Mouse (Mus musculus) megakaryocyte-erythroid progenitor cell, adult 5-6 weeks (primary cell): ENCODE data around the gene Acsl4. TPM values are rescaled to one million over a fixed set of nuclear protein-coding genes. Genes with fewer than 3 reads are reported as not detected.

Source experiments
- ATAC-seq: replicated peaks from 2 replicates; pipeline ENCODE4 v1.8.0; 2016; ENCODE audit warnings: mild to moderate bottlenecking, inconsistent platforms; ENCODE audit not compliant: severe bottlenecking, poor library complexity, low FRiP score, low TSS enrichment
- total RNA-seq, 2 experiments: library from RNA; stranded (forward) in 1 of 2; stranded (reverse) in 1 of 2; fragments of 200-1000, 215-1000 nt in 1 of 2; fragments of >200 nt in 1 of 2; fragmentation: Nextera tagmentation in 1 of 2; gene quantifications; 2 replicates each; pipeline ENCODE4 v1.2.3; 2014 to 2017

Acsl4 gene
- total RNA-seq (2014; fragmentation: Nextera tagmentation) (30.9 and 32.4 TPM in 2 replicates), total RNA-seq (2017) (34.2 and 43.7 TPM in 2 replicates)

DNA sequence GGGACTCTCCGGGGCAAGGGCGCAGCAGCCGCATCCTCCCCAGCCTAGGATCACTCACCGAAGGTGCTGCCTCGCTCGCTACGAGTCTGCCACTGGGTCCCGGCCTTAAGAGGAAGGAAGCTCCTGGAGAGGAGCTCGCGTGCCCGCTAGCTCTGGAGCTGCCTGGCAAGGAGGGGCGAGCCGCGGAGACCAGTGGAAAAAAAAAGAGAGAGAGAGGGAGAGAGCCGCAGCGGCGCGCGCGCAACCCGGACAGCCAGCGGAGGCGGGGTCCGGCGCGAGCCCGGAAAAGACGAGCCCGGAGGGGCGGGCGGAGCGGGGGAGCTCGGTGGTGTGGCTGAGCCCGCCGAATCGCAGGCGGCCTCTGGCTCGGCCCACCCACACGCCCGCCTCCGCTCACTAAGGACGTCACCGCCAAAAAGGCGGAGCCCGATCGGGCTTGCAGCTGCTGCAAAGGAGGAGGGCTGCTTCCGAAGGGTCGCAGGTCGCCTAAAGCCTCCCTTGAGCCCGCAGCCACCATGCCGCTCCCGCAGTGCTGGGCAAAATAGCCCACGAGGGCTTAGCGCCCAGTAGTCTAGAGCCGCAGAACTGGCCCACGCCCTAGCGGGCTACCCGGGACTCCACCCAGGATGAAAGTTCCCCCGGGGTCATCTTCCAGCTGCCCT, at the start of gene Acsl4:
Acsl4 (minus strand) TSS at position 289 of the 662 bp plus-strand sequence.
- peak; percentile 96 for ATAC-seq

DNA sequence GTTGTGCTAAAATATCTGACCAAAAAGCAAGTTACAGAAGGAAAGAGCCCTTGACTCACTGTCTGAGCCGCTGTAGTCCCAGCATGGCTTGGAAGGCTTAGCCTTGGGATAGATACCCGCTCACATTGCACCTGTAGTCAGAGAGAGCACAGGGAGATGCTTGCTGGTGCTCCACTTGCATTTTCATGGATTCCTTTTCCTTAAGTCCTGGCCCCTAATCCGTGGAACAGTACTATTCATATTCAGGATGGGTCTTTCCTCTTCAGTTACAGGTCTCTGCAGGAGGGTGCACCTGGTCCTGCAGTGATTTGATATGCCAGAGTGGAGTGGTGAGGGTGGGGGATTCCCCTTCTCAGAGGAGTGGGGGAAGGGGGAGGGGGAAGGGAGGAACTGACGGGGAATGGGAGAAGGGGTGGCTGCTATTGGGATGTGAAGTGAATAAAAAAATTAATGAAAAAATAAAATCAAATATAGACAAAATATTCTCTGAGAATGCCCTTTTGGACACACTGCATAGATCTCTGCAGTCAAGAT, 47.7 kb upstream of the Acsl4 start:
- no peak for ATAC-seq

DNA sequence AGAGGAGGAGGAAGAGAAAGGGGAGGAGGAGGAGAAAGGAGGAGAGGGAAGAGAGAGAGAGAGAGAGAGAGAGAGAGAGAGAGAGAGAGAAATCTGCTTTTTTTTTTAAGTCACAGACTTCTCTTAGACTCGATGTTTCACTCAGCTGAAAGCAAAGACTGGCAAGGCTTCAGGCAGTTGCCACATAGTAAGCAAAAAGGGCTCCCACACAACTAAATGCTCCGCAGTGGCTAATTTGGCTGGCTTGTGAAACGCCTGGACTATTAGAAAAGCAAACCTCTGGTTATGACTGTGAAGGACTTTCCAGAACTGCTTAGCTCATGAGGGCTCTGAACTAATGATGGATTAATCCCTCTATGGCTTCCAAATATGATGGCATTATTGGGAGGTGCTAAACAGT, 42.5 kb upstream of the Acsl4 start:
- no peak for ATAC-seq

DNA sequence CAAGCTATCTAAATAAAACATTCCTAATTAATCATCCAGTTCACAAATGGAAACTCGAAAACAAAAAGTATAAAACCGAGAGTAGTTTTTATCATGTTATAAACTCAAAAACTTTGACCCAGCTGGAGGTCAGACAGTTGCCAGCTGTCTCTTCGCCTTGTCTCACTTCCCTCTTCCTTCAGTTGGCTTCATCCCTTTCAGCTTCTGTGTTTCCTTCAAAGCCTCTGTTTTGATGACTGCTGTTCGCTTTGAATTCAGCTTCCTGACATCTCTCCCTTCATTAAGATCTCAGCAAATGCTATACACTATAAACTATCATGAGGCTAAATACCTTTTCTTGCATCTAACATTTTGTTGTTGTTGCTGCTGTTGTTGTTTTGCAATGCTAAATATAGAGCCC, 36.8 kb upstream of the Acsl4 start:
- no peak for ATAC-seq

DNA sequence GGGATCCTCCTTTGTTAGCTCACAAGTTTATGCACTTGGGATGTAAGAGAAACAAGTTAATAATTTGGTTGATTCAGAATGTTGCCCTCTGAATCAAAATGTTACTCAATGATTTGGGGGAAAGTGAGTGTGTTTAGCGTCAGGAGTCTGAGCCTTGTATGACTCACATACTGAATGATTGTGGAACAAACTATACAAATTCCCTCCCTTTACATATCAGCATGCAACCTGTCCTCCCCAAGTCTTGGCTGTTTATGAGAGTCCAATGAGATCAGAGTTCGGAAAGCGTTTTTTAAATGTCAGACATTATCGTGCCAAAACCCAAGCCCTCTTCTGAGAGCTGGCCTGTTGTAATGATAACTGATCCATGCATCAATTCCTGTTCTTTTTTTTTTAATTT, 36.3 kb upstream of the Acsl4 start:
- no peak for ATAC-seq

DNA sequence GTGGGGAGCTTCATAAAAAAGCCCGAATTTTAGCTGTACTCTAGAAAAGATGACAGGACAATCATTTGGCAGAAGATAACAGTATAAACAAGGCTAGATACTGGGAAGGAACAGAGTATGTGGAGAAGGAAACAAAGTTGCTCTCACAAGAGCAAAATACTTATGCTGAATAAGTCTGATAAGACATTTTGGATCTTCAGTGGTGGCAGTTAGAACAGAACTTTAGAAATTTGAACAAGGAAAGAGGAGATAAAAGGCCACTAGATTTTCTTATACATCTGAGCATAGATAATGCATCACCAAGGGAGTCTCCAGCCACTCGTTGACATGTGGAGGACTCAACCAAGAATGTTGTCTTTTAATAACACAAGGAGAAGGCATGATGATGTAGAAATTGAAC, 23.5 kb upstream of the Acsl4 start:
- peak; percentile 88 for ATAC-seq

DNA sequence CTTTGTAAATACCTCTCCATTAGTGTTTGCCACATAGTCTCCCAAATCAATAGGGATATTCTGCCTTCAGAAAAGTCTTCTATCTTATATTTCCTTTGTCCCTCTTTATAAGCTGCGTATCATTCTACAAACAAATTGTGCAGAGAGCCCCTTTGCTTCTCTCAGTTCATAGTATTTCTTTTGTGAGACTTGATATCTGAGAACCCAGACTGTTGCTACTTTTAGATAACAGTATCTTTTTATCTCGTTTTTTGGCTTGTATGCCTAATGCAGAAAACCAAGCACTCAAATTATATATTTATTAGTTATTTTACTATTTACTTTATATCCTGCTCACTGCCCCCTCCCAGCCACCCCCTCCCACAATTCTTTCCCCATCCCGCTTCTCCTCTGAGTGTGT, 19.7 kb upstream of the Acsl4 start:
- ATAC-seq, result peak; percentile 43

DNA sequence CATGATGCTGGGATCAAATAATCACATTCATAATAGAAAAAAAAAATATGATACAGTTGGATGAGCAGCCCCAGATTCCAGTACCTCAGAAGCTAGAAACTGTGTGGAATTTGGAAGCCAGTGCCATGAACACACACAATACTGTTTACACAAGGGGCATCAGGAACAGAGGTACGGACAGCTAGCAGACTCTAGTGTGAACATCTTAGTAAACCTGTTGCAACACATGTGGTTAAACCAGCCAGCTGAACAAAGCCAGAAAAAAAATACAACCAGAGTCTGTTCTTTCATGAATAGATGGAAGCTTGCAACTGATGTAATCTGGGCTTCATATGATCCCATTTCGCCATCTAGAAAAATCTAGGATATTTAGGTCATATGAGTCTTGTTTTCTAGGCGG, 19.0 kb upstream of the Acsl4 start:
- no peak for ATAC-seq

DNA sequence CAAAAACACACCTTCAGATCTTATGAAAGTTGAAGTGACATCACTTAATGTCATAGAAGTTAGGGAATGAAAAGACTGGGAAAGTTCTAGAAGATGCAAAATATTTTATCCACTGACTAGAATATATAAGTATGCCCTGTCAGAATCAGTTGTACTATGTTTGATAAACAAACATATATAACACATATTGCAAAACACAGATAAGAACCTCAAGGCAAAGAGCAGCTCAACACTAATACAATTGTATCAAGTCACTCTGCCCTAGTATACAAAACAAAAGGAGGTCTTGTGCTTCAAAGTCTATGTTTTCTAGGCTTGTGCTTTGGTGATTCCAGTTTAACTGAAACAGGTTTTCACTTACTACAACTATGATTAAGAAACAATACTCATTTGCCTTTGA, 12.8 kb upstream of the Acsl4 start:
- peak; percentile 83 for ATAC-seq

DNA sequence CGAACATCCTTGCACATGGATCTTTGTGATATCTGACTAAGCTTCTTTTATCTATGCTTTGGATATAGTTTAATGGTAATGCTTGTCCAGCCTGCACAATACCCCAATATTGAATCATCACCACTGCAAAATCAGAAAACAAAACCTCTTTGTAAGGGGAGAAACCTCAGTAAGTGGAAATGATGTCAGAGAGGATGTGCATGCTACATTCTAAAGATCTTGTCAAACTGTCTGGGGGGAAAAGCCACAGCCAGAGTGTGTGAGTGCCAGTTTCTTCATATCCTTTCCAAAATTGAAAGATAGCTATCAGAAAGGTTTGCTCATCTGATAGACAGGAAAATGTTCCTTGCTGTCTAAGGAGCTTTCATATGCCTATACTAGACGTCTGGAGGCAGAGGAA, 8.3 kb upstream of the Acsl4 start:
- no peak for ATAC-seq

DNA sequence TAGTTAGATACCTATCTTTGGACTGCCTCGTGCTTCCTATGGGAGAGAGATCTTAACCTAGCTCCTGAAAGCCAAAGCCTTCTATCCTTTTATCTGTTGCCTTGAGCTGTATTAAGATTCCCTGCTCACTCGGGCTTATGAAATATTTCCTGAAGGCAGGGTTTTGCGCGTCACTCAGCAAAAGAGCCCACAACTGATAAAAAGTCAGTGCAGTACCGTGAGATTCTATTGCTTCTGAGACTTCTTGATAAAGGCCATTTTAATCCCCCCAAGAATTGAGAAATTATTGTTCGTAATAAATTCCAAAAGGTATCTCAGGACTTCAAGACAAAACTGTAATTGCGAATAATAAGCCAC, 552 bp upstream of the Acsl4 start:
- ATAC-seq, result peak; percentile 36; the same call in 1 of the 2 replicates

DNA sequence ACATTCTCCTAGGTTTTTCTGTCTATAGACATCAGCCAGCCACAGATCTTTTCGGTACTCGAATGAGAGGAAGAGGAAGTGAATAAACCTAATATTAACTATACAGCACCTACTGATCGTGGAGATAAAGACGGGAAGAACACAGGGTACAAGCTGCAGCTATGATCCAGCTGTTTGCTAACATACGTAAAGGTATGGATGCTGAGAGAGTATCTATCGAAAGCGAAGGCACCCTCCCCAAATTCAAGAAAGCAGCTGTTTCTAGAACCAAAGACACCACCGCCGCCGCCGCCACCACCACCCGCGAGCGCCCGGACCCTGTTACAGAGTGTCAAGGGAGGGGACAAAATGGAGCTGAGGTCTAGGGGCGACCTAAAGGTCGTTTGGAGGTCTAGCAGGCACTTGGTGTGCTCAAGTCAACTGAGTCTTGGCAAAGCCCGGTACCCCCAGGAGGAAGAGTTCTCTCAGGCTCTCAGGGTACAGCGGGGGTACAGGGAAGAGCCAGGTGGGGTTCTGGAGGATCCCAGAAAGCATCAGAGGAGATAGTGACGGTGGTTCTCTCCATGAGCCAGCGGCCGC, 665 bp downstream of the Acsl4 start:
- no peak for ATAC-seq

DNA sequence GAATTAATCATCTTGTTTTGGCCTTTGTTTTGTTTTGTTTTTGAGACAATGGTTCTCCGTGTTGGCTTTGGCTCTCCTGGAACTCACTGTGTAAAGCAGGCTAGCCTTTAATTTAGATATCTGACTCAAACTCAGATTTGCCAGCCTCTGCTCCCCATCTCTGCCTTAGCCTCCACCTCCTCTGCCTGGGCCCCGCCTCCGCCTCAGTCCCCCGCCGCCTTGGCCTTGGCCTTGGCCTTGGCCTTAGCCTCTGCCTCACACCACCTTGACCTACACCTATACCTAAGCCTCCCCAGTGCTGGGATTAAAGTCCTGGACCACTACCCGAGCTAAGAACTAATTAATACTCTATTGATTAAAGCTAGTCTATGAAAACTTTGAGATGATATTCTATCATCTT, 2.2 kb downstream of the Acsl4 start:
- ATAC-seq, result no peak

DNA sequence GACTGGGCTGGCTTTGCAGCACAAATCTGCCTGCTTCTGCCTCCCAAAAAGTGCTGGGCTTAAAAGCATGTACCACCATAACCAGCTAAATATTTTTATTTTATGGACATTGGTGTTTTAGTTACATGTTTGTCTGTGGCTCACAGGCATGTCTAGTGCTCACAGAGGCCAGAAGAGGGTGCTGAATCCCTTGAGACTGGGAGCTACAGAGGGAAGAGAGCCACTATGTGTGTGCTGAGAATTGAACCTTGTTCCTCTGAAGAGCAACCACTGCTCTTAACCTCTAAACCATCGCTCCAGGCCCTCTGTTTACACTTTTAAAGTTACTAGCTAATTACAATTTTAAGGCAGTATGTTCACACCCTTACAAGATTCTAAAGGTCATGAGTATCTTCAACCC, 2.7 kb downstream of the Acsl4 start:
- ATAC-seq, result no peak

DNA sequence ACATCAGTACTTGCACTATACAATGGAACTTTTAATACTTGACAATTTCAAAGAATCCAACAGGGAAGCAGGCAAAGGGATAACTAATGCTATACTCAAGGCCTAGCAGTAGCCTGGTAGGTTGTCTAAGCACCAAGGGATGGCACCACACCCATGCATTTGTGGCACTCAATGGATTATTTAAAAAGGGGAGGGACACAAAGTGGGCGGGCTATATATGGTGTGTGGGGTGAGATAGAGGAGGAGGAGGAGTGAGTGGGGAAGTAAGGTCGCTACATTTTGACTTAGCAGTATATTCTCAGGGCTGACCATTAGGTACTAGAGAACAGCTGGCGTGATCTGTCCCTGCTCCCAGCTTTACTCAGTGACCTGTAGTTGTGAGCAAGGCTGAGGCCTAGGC, 5.4 kb downstream of the Acsl4 start:
- peak; percentile 93 for ATAC-seq

DNA sequence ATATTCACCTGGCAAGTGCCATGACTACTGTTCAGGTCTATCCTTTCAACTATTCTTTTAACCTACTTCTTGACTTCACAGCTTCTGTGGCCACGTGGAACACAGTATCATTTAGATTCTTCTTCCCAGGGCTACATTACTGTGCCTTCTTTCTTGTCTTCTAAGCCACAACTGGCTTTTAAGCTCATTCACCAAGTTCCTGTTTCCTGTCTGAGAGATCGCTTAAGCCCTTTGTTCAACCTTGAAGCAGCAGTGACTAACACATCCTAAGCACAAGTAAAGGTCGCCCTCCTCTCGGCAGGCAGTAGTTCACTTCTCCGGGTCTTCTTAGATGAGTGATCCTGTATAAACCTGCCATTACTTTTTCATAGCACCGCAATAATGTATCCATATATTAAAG, 10.4 kb downstream of the Acsl4 start:
- no peak for ATAC-seq

DNA sequence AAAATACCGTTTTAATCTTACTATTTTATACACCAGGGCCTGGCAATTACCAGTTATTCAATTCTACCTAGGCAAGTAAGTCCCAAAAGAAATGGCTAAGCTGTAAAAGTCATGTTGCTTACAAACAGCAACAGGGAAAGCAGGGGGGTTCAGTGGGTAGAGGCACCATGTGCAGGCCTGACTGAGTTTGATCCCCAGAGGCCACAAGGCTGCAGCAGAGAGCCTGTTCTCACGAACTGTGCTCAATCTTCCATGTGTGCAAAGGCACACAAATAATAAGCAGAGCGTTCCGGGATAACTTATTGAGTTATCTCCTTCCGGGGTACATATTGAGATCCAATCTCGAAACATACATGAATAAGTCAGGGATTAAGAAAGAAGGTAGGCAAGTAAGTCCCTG, 12.3 kb downstream of the Acsl4 start:
- ATAC-seq, result peak; percentile 61; the same call in 1 of the 2 replicates

DNA sequence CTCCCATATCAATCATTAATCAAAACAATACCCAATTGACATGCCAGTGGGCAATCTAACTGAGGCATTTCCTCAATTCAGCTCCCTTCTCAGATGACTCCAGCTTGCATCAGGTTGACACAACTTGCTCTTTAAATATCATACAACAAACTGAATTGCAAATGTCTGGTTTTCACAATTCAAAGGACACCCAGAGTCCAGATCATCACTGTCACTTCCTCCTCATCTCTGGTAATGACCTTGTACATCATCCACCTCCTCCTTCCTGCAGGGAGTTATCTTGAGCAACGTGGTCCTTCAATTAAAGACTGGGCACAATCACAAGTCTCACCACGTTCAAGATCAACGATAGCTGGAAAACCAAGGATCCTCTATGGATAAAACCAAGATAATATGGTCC, 13.0 kb downstream of the Acsl4 start:
- ATAC-seq, result no peak

DNA sequence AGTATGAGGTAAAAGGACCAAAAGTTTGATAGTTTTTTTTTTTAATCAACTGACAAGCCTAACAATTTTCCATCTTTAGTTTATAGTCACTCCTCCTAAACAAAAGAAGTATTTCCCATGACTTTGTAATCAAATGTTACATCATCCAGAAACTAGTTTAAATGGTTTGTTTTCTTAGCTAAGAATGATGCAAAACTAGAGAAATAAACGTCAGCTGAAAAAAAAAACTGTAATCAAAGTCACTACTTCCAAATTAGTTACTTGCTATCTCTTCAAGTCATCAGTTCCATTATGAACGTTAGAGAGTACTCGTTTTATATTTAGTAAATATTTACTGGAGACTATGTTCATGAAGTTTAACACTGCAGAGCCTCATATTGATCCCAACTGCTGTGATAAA, 13.6 kb downstream of the Acsl4 start:
- ATAC-seq, result no peak

DNA sequence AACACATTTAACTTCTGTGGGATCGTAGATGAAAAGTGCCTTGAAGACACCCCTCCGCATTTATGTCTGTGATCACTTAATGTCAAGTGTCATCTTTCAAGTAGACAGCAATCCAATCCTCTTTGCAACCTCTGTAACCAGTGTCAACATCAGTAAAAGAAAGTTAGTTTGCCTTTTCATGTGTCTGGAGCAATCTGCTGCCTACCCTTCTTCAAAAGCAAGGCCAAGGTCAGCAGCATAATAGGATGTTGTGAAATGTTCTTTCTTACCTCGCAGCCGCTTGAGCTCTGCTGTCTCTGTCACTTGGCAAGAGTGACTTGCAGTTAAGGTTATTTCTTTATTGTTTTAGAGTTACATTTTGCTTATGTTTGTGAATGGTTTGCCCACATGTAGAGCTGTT, 14.8 kb downstream of the Acsl4 start:
- no peak for ATAC-seq

DNA sequence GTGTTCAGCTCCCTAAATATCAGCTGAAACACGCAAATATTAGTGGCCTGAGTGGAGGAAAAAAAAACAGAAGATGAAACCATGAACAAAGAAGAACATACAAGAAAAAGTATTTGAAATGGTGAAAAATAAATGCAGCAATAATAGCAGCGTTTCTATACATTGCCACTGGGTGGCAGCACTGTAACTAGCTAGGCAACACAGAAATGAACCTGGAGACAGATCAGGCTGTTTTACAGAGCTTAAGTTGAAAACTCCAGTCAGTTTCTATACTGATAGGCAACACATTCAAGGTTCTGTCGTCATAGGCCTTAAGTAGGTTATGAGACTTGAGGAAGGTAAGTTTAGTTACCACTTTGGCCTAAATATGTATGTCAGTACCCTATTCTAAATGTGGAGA, 17.9 kb downstream of the Acsl4 start:
- peak; percentile 55; the same call in 1 of the 2 replicates for ATAC-seq
